Mouse (Mus musculus) embryonic fibroblast, embryonic 13.5 days (primary cell): ENCODE measurements around the gene Syce1. TPM values are rescaled to one million over a fixed set of nuclear protein-coding genes. Genes with fewer than 3 reads are reported as not detected.
A peak's percentile ranks its signal among the peaks of the same experiment; 100 is the strongest.

Experiments
- H3K27ac ChIP-seq: 2 replicates; pipeline ENCODE4 v1.5.1; 2012; ENCODE audit warnings: low read length, control low read depth, inconsistent platforms; ENCODE audit not compliant: insufficient read depth
- H3K4me1 ChIP-seq: 2 replicates; pipeline ENCODE4 v1.6.1; 2011; ENCODE audit warnings: low read length; ENCODE audit not compliant: control insufficient read depth, insufficient read depth
- H3K4me3 ChIP-seq: 2 replicates; pipeline ENCODE4 v1.5.1; 2011; ENCODE audit warnings: mild to moderate bottlenecking, control low read depth, low read length; ENCODE audit not compliant: insufficient read depth
- CTCF ChIP-seq: IDR thresholded peaks from 2 replicates; pipeline ENCODE4 v1.5.1; 2011; ENCODE audit warnings: mild to moderate bottlenecking, control low read depth, low read length, moderate library complexity, borderline replicate concordance; ENCODE audit not compliant: insufficient read depth
- POLR2A ChIP-seq: IDR thresholded peaks from 2 replicates; pipeline ENCODE4 v1.6.1; 2011; ENCODE audit warnings: low read depth, mild to moderate bottlenecking, control low read depth, low read length, moderate library complexity
- polyA plus RNA-seq: library from polyadenylated mRNA; stranded (reverse); fragments of >200 nt; gene quantifications from 2 replicates; pipeline ENCODE4 v1.2.4, GENCODE M21; 2011; ENCODE audit warnings: low read depth; ENCODE audit not compliant: missing spikeins, insufficient read length

Syce1 gene
- polyA plus RNA-seq, 1 experiment: not detected

DNA sequence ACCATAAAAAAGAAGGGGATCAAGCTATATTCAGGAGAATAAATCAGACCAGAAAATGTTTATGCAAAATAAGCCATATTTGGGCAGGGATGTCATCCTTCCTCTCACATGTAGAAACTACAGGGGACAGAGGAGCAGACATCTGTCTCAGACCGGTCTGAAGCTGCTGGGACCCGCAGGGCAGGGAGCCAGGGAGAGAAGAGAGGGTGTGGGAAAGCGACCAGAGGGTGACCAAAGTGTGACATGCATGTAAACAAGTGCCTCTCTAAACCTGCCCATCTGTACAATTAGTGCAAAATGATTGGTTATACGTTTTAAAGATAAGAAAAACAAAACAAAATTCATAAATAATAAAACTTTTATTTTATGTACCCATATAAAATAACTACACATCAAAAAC lies 32.5 kb upstream of the Syce1 start:
- H3K4me1 ChIP-seq: no peaks in the 10 kb centered on the region
- H3K4me3 ChIP-seq: no peak overlapping the region
- H3K27ac ChIP-seq: no peak overlapping the region
- no peak for TF ChIP-seq CTCF
- TF ChIP-seq POLR2A: no peak

DNA sequence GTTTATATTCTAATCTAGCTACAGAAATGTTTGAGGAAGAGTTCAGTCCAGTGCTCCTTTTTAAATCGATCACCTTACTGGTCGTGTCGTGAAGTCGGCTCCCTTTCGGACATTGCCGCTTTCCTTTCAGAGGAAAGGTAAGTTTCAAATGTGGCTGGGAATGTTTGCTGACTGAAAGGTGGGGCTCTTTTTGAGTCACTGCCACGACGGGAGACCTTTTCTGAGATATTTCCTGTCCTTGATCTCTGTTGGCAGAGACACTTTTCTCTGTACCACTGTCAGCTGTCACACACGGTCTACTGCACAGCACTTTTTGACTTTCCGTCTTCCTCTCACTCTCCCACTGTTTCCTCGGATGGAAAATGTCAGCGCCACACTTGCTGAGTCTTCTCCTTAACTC lies 25.2 kb upstream of the Syce1 start:
- H3K4me3 ChIP-seq: no peak overlapping the region
- TF ChIP-seq CTCF (no peak), POLR2A (no peak)
- H3K27ac ChIP-seq: no peak overlapping the region
- no peaks in the 10 kb centered on the region for H3K4me1 ChIP-seq

DNA sequence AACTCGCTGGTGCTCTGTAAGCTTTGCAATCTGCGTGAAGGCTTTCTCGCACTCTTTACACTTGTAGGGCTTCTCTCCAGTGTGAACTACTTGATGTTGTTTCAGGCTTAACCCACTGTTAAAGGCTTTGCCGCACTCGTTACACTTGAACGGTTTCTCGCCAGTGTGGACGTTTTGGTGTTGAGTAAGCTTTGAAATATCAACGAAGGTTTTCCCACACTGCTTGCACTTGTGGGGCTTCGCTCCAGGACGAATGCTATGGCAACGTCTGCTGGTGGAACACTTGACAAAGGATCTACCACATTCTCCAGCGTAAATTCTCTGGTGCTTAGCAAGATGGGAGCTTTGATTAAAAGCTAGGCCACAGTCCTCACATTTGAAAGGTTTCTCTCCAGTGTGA lies 24.1 kb upstream of the Syce1 start:
- no peaks in the 10 kb centered on the region for H3K4me1 ChIP-seq
- H3K27ac ChIP-seq: no peak overlapping the region
- TF ChIP-seq CTCF (no peak), POLR2A (no peak)
- H3K4me3 ChIP-seq: no peak overlapping the region

DNA sequence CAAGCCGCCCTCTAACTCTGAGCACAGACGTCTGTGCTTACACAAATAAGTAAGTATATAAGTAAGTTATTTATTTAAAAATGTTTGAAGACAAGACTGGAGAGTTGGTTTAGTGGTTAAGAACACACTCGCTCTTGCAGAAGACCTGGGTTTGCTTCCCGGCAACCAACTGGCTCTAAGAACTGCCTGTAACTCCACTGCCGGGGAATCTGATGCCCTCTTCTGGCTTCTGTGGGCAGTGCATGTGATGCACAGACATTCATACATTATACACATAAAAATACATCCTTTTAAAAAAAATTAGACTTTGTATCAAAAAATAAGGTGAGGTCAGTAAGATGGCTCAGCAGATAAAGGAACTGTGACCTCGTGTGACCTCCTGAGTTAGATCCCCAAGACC lies 22.8 kb upstream of the Syce1 start:
- Histone ChIP-seq H3K4me1 (no peaks in the 10 kb centered on the region), H3K27ac (no peak overlapping the region), H3K4me3 (no peak overlapping the region)
- TF ChIP-seq POLR2A (no peak), CTCF (no peak)

DNA sequence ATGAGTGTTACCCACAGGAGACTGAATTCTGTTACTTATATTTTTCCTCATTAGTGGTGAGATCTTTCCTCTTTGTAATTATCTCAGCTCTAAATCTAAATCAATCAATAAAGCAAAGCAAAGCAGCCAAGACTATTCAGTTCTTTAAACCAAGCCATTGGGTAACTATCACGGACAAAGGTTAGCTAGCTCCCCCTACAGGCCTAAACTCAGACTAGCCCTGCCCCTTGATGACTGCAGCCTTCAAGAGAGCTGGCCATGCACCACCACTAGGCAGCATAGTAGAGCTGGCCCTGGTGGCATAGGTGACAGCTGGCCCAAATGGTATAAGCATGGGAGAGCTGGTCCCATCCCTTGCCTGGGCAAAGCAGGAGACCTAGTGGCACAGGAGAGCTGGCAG lies 18.1 kb upstream of the Syce1 start:
- H3K4me3 ChIP-seq: no peak overlapping the region
- H3K4me1 ChIP-seq: no peaks in the 10 kb centered on the region
- H3K27ac ChIP-seq: no peak overlapping the region
- TF ChIP-seq CTCF (0 out of 2 replicates have a peak, but pooled peaks have one; percentile 15), POLR2A (no peak)

DNA sequence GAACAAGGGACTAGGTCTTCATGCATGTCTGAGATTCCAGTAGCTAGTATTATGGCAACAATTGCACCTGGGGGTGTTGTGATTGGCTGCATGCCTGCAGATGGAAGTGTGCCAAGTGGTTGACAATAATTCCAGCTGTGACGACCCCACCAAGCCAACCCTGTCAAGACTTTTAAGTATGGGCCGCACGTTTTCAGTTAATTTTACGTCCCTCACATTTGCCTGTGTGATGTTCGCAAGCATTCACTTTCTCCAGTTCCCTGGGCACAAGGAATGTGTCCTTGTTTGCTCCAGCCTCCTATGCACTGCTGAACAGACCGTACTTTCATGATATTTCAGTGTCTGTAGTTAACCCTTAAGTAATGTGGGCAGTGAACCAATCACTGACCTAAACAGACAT lies 15.0 kb upstream of the Syce1 start:
- H3K4me3 ChIP-seq: no peak overlapping the region
- no peaks in the 10 kb centered on the region for H3K4me1 ChIP-seq
- no peak for TF ChIP-seq POLR2A
- no peak overlapping the region for H3K27ac ChIP-seq

DNA sequence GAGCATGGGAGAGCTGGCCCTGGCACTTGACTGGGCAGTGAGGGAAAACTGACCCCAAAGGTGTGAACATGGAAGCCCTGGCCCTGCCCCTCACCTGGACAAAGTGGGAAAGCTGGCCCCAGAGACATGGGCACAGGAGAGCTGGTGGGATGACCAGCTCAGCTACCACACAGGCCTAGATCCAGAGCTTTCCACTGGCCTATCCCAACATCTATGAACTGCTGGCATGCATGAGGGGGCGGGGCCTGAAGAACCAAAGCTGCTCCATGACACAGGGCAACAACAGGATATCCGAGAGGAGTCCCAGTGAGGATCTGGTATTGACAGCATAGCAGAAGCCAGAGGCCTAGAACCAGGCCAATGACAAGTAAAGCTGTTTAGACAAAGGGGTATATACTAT lies 10.6 kb upstream of the Syce1 start:
- Histone ChIP-seq H3K27ac (no peak overlapping the region), H3K4me3 (no peak overlapping the region), H3K4me1 (no peaks in the 10 kb centered on the region)
- no peak for TF ChIP-seq CTCF
- no peak for TF ChIP-seq POLR2A

DNA sequence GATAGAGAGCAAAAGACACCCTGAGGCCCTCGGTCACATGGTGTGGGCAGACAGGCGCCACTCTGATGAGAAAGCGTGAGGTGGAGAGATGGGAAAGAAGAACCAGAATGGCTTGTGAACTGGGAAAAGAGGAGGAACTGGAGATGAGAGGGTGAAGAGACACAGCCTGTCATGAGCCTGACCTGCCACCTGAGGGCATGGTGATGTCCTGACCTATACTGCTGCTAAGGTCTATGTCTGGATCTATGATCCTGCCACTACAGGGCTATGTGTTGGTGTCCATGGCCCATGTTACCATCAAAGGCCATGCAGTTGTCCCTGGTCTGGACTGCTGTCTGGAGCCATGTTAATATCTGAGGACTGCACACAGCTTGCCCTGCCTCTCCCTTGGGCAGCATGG lies 10.0 kb upstream of the Syce1 start:
- peak; percentile 21; the same call in 1 of the 2 replicates for TF ChIP-seq CTCF
- TF ChIP-seq POLR2A: no peak
- Histone ChIP-seq H3K4me3 (no peak overlapping the region), H3K27ac (no peak overlapping the region), H3K4me1 (no peaks in the 10 kb centered on the region)

DNA sequence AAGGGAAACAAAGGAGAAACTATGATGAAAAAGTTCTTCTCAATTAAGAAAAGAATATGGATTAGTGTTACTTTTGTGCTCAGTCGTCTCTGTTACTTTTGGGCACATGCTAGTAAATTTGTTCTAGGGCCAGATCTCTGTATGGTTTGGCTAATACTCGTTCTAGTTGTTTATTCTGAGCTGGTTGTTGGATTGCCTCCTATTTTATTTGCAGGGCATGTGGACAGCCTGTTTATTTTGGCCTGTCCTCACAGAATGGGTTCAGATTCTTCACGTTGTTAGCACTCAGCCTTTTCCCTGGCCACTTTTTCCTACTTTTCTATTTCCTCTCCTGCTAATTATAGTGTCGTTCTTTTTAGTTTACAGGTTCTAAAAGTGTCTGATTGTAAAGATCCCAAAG lies 5.9 kb upstream of the Syce1 start:
- H3K27ac ChIP-seq: no peak overlapping the region
- H3K4me1 ChIP-seq: no peaks in the 10 kb centered on the region
- TF ChIP-seq POLR2A (no peak), CTCF (no peak)
- no peak overlapping the region for H3K4me3 ChIP-seq

DNA sequence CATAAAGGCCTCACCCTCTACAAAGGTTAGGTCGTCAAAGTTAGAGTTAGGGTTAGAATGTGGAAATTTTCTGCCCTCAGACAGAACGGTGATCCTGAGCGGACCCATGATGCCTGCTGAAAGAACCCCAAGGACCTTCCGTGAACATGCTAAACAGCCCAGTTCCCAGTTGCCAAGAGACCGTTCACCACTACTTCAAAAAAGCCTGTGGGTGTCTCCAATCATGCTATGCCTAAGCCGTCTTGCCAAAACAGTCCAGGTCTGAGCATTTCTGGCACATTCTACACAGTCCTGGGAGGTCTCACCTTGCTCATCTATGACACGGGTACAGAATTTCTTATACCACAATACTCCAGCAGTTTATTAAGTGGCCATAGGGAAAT lies 392 bp upstream of the Syce1 start:
- Histone ChIP-seq H3K27ac (no peak overlapping the region), H3K4me3 (no peak overlapping the region), H3K4me1 (no peaks in the 10 kb centered on the region)
- TF ChIP-seq POLR2A (no peak), CTCF (no peak)

DNA sequence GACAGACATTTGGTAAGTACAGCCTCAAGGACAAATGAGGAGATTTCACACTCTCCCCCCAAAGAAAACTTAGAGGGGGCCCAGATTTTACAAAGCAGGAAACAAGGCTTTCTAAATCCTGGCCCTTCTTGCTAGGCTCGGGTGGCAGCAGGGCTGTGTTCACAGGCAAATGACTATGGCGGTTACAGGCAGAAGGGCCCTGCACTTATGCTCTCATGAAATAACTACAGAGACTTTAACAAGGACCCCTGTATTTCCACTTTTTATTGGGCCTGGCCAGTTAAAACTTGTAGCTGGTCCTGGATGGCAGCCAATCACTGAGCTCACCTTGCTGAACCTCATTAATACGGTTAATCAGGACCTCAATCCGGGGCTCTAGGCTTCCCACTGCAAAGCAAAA lies 7.1 kb downstream of the Syce1 start:
- no peak overlapping the region for H3K27ac ChIP-seq
- TF ChIP-seq CTCF (no peak), POLR2A (no peak)
- no peak overlapping the region for H3K4me3 ChIP-seq
- H3K4me1 ChIP-seq: no peaks in the 10 kb centered on the region
